Comparison of ENCODE assay signal across 13 mouse cellular contexts in genomic region chr17:78216526-78216925, GRCm38 (mm10). TPM values are rescaled to one million over a fixed set of nuclear protein-coding genes. Genes with fewer than 3 reads are reported as not detected.
DNase-seq lines count a peak whose midpoint lies in the region; ATAC-seq and TF ChIP-seq lines count a peak whose summit lies in the region.
"Had no signal": no experiment of that assay in that cellular context is flagged by ENCODE, and none has a peak within 500 bp of the region (broad histone marks: within the 10 kb centered on the region; RNA-seq: fewer than 3 reads in every experiment).

No protein-coding gene starts in this region.

- no peaks in the 10 kb centered on the region for H3K27me3 ChIP-seq in embryonic facial prominence, embryonic 13.5 days
- no peaks in the 10 kb centered on the region for H3K27me3 ChIP-seq in embryonic facial prominence, embryonic 10.5 days (replicated peaks; ENCODE audit: low read depth, poor library complexity, severe bottlenecking)
- H3K27me3 ChIP-seq in stomach, postnatal 0 days (ENCODE audit: control insufficient read depth, insufficient read depth, low read length) = no peaks in the 10 kb centered on the region
- H3K27me3 ChIP-seq: neural tube, embryonic 12.5 days; Patski had no signal

- no peak for ATAC-seq in embryonic facial prominence, embryonic 13.5 days (ENCODE audit: insufficient number of reproducible peaks, insufficient read depth, low FRiP score, low TSS enrichment, low read depth)
- ATAC-seq in stomach, postnatal 0 days (ENCODE audit: low FRiP score, low TSS enrichment) = no peak
- ATAC-seq: forebrain, postnatal 0 days had no signal

- peaks cover 52% of the 10 kb centered on the region for H3K4me1 ChIP-seq in embryonic facial prominence, embryonic 13.5 days
- peaks cover 37% of the 10 kb centered on the region for H3K4me1 ChIP-seq in embryonic facial prominence, embryonic 10.5 days
- peaks cover 34% of the 10 kb centered on the region for H3K4me1 ChIP-seq in lung, adult 2 months (ENCODE audit: control insufficient read depth, insufficient read depth, low read length)
- peaks cover 5% of the 10 kb centered on the region; the same call in 1 of the 2 replicates for H3K4me1 ChIP-seq in stomach, postnatal 0 days (replicated peaks; ENCODE audit: control insufficient read depth, insufficient read depth)

- DNase-seq in embryonic facial prominence, embryonic 10.5 days (ENCODE audit: low spot score) = no peak
- DNase-seq in heart, adult 9 months (ENCODE audit: low spot score in 2 of 2) = peak; percentile 46 to 55
- DNase-seq in heart, postnatal 14 days = no peak
- DNase-seq in lung, postnatal 36 days = peak; percentile 49
- DNase-seq in lung, adult 2 months = no peak
- DNase-seq in stomach, postnatal 0 days (ENCODE audit: low spot score) = no peak
- no peak for DNase-seq in right cerebral cortex, postnatal 25 days
- DNase-seq: cerebellum, postnatal 10 days; forebrain, postnatal 0 days had no signal

- WGBS in embryonic facial prominence, embryonic 13.5 days = 44% methylated on average over 3 of the region's 3 CpGs
- 63% methylated on average over 3 of the region's 3 CpGs for WGBS in embryonic facial prominence, embryonic 10.5 days
- WGBS in lung, adult 2 months = 46% methylated on average over 3 of the region's 3 CpGs
- 47% methylated on average over 3 of the region's 3 CpGs for WGBS in stomach, postnatal 0 days

- no peak for TF ChIP-seq POLR2A in lung, adult 2 months (IDR thresholded peaks at IDR 0.05; ENCODE audit: borderline replicate concordance, extremely low read depth, low read depth, low read length)

- H3K27ac ChIP-seq in embryonic facial prominence, embryonic 13.5 days = peak overlapping the region; percentile 16
- H3K27ac ChIP-seq in embryonic facial prominence, embryonic 10.5 days (replicated peaks) = no peak overlapping the region
- peak overlapping the region; percentile 56; the same call in 1 of the 2 replicates for H3K27ac ChIP-seq in stomach, postnatal 0 days (replicated peaks)
- H3K27ac ChIP-seq: neural tube, embryonic 12.5 days had no signal

- H3K4me3 ChIP-seq in embryonic facial prominence, embryonic 13.5 days = no peak overlapping the region
- H3K4me3 ChIP-seq in embryonic facial prominence, embryonic 10.5 days = no peak overlapping the region
- no peak overlapping the region for H3K4me3 ChIP-seq in lung, adult 2 months (replicated peaks; ENCODE audit: extremely low read depth, low read depth, low read length)
- no peak overlapping the region for H3K4me3 ChIP-seq in stomach, postnatal 0 days (ENCODE audit: low read depth, low read length)
- H3K4me3 ChIP-seq: neural tube, embryonic 12.5 days had no signal

- H3K36me3 ChIP-seq in embryonic facial prominence, embryonic 13.5 days = no peaks in the 10 kb centered on the region
- peaks cover 9% of the 10 kb centered on the region; the same call in 1 of the 2 replicates for H3K36me3 ChIP-seq in embryonic facial prominence, embryonic 10.5 days (replicated peaks)
- no peaks in the 10 kb centered on the region for H3K36me3 ChIP-seq in stomach, postnatal 0 days (ENCODE audit: control insufficient read depth, insufficient read depth, low read length)
- H3K36me3 ChIP-seq: neural tube, embryonic 12.5 days had no signal

- no peak overlapping the region for H3K4me2 ChIP-seq in embryonic facial prominence, embryonic 13.5 days
- H3K4me2 ChIP-seq in stomach, postnatal 0 days (replicated peaks; ENCODE audit: low read depth) = no peak overlapping the region
- H3K4me2 ChIP-seq: liver, embryonic 11.5 days; neural tube, embryonic 12.5 days had no signal

- H3K9ac ChIP-seq in embryonic facial prominence, embryonic 13.5 days = no peak overlapping the region
- no peak overlapping the region for H3K9ac ChIP-seq in stomach, postnatal 0 days (ENCODE audit: low read length)
- H3K9ac ChIP-seq: forebrain, postnatal 0 days; neural tube, embryonic 12.5 days had no signal

- H3K9me3 ChIP-seq in embryonic facial prominence, embryonic 13.5 days = no peaks in the 10 kb centered on the region
- H3K9me3 ChIP-seq in embryonic facial prominence, embryonic 10.5 days = no peaks in the 10 kb centered on the region
- no peaks in the 10 kb centered on the region for H3K9me3 ChIP-seq in stomach, postnatal 0 days (ENCODE audit: control insufficient read depth, low read length)
- H3K9me3 ChIP-seq: neural tube, embryonic 12.5 days had no signal

- no peak for TF ChIP-seq EP300 in stomach, postnatal 0 days (optimal IDR thresholded peaks at IDR 0.05)

- intact Hi-C loops in heart, postnatal 14 days (cut with DNase I) = no loop called here

- no peak for TF ChIP-seq CTCF in lung, adult 2 months (IDR thresholded peaks at IDR 0.05; ENCODE audit: insufficient read depth, low read length)
- TF ChIP-seq CTCF in stomach, postnatal 0 days (IDR thresholded peaks at IDR 0.05; ENCODE audit: low read depth) = no peak

RNA-seq across cellular contexts. Expression of gene Crim1, which starts 16.5 kb away (rescaled TPM):
- 6.5 and 7.7 TPM in 2 replicates for polyA plus RNA-seq in embryonic facial prominence, embryonic 13.5 days (2015; fragmentation: Nextera tagmentation; extraction: Ambion mirVana)
- polyA plus RNA-seq in embryonic facial prominence, embryonic 10.5 days (2016; fragmentation: Nextera tagmentation; extraction: Ambion mirVana) = 2.2 and 2.7 TPM in 2 replicates
- total RNA-seq in heart, postnatal 14 days (2021) = 10 to 100 TPM; 44.9 to 45.3 TPM
- polyA plus RNA-seq in lung, adult 2 months (2012; rRNA removed) = 95.7 and 119 TPM in 2 replicates
- 4.3 and 5.1 TPM in 2 replicates for polyA plus RNA-seq in stomach, postnatal 0 days (2015; fragmentation: Nextera tagmentation; extraction: Ambion mirVana)

Comparison
In these comparisons a context has a peak if more than half of its experiments do, and no peak if none do; other contexts are left out.
1. DNase-seq: peak in heart, adult 9 months (2 of 2) and lung, postnatal 36 days (single experiment); none in embryonic facial prominence, embryonic 10.5 days (single experiment), heart, postnatal 14 days (0 of 2), lung, adult 2 months (single experiment), stomach, postnatal 0 days (single experiment) and right cerebral cortex, postnatal 25 days (single experiment).
2. RNA of gene Crim1, which starts 16.5 kb away (polyA plus RNA-seq): 95.7 to 119 TPM in lung, adult 2 months; 6.5 to 7.7 TPM in embryonic facial prominence, embryonic 13.5 days, 4.3 to 5.1 TPM in stomach, postnatal 0 days and 2.2 to 2.7 TPM in embryonic facial prominence, embryonic 10.5 days; every median in the first group is over 10 times any median in the second.